Mouse (Mus musculus) heart, embryonic 11.5 days (tissue): ENCODE measurements around the gene Ndufb8. TPM values are rescaled to one million over a fixed set of nuclear protein-coding genes. Genes with fewer than 3 reads are reported as not detected.
A peak's percentile ranks its signal among the peaks of the same experiment; 100 is the strongest.

Source experiments
- ATAC-seq: fragments of 200-750 bp; cut with Nextera tagmentation; replicated peaks from 2 replicates; pipeline ENCODE4 v1.8.0; 2017; ENCODE audit warnings: moderate library complexity; ENCODE audit not compliant: insufficient number of reproducible peaks, low FRiP score, low TSS enrichment
- H3K27ac ChIP-seq: fragments of 300-500 bp; sonication (generic); 2 replicates; pipeline ENCODE4 v1.5.1; 2014; ENCODE audit warnings: mild to moderate bottlenecking, low read depth, low read length
- H3K27me3 ChIP-seq: fragments of 300-500 bp; sonication (generic); 2 replicates; pipeline ENCODE4 v1.6.1; 2014; ENCODE audit warnings: mild to moderate bottlenecking, low read length, mixed read lengths; ENCODE audit not compliant: control insufficient read depth, insufficient read depth
- H3K36me3 ChIP-seq: fragments of 300-500 bp; sonication (generic); 2 replicates; pipeline ENCODE4 v1.6.1; 2014; ENCODE audit warnings: mild to moderate bottlenecking, low read length, moderate library complexity, mixed read lengths; ENCODE audit not compliant: control insufficient read depth, insufficient read depth
- H3K4me1 ChIP-seq: fragments of 300-500 bp; sonication (generic); 2 replicates; pipeline ENCODE4 v1.6.1; 2014; ENCODE audit warnings: low read length; ENCODE audit not compliant: control insufficient read depth, insufficient read depth
- H3K4me2 ChIP-seq: fragments of 300-500 bp; sonication (generic); 2 replicates; pipeline ENCODE4 v1.6.1; 2014; ENCODE audit warnings: mild to moderate bottlenecking, moderate library complexity
- H3K4me3 ChIP-seq: fragments of 300-500 bp; sonication (generic); 2 replicates; pipeline ENCODE4 v1.5.1; 2014; ENCODE audit warnings: low read depth, low read length
- H3K9ac ChIP-seq: fragments of 300-500 bp; sonication (generic); 2 replicates; pipeline ENCODE4 v1.6.1; 2014; ENCODE audit warnings: mild to moderate bottlenecking, low read depth, low read length, moderate library complexity
- H3K9me3 ChIP-seq: fragments of 300-500 bp; sonication (generic); replicated peaks from 2 replicates; pipeline ENCODE4 v1.6.1; 2016; ENCODE audit warnings: low read length; ENCODE audit not compliant: control insufficient read depth
- WGBS: fragments of 180-500 bp; shearing (Covaris S2); extraction: QIAGEN DNeasy Blood & Tissue Kit; methylation state at CpG from one replicate; pipeline ENCODE4 v1.1.7; 2014; ENCODE audit not compliant: insufficient replicate concordance; 5-methylcytosine and 5-hydroxymethylcytosine counted together
- polyA plus RNA-seq: library from polyadenylated mRNA; unstranded; fragments of >200 nt; fragmentation: Nextera tagmentation; extraction: Ambion mirVana; gene quantifications from 2 replicates; pipeline ENCODE4 v1.2.1, GENCODE M21; 2014

Ndufb8 gene
- polyA plus RNA-seq, 1 experiment from 2014 or later = 826 TPM

- H3K27ac ChIP-seq = no peak overlapping the region
- under 1% methylated on average over 66 of the region's 66 CpGs for whole genome bisulfite sequencing
- peaks cover 10% of the 10 kb centered on the region; the same call in 1 of the 2 replicates for H3K4me1 ChIP-seq
- peak overlapping the region; percentile 97 for H3K4me2 ChIP-seq
- no peaks in the 10 kb centered on the region for H3K9me3 ChIP-seq
- H3K4me3 ChIP-seq = peak overlapping the region; percentile 56
- H3K9ac ChIP-seq = 0 out of 2 replicates have a peak overlapping the region, but pooled peaks have one; percentile 53
- no peaks in the 10 kb centered on the region for H3K36me3 ChIP-seq
- peaks cover 78% of the 10 kb centered on the region for H3K27me3 ChIP-seq
- peak; percentile 22; the same call in 1 of the 2 replicates for ATAC-seq
Observed at GRCm38 (mm10) chr19:44511451-44512231, 43.6 kb downstream of the Ndufb8 start.

- peaks cover 10% of the 10 kb centered on the region; the same call in 1 of the 2 replicates for H3K4me1 ChIP-seq
- no peak overlapping the region for H3K27ac ChIP-seq
- peak overlapping the region; percentile 97 for H3K4me2 ChIP-seq
- H3K9me3 ChIP-seq = no peaks in the 10 kb centered on the region
- H3K9ac ChIP-seq = no peak overlapping the region
- H3K27me3 ChIP-seq = peaks cover 76% of the 10 kb centered on the region
- peak overlapping the region; percentile 56; the same call in 1 of the 2 replicates for H3K4me3 ChIP-seq
- no peaks in the 10 kb centered on the region for H3K36me3 ChIP-seq
- WGBS = 5% methylated on average over 12 of the region's 12 CpGs
- ATAC-seq = no peak
Observed at GRCm38 (mm10) chr19:44510534-44511175, 44.6 kb downstream of the Ndufb8 start.

- ATAC-seq = no peak
- no peak overlapping the region for H3K9ac ChIP-seq
- no peak overlapping the region for H3K4me3 ChIP-seq
- no peak overlapping the region for H3K27ac ChIP-seq
- no peaks in the 10 kb centered on the region for H3K4me1 ChIP-seq
- no peak overlapping the region for H3K4me2 ChIP-seq
- no peaks in the 10 kb centered on the region for H3K9me3 ChIP-seq
- no peaks in the 10 kb centered on the region for H3K36me3 ChIP-seq
- peaks cover 5% of the 10 kb centered on the region; the same call in 1 of the 2 replicates for H3K27me3 ChIP-seq
- WGBS = 61% methylated on average over 4 of the region's 4 CpGs
Observed at GRCm38 (mm10) chr19:44502741-44503140, 52.5 kb downstream of the Ndufb8 start.

GRCm38 (mm10) chr19:44501925-44502324 lies 53.3 kb downstream of the Ndufb8 start:
- Histone ChIP-seq H3K36me3 (no peaks in the 10 kb centered on the region), H3K27me3 (0 out of 2 replicates have a peak, but pooled peaks cover 2% of the 10 kb centered on the region), H3K9ac (no peak overlapping the region), H3K9me3 (no peaks in the 10 kb centered on the region), H3K4me1 (no peaks in the 10 kb centered on the region), H3K27ac (no peak overlapping the region), H3K4me2 (no peak overlapping the region), H3K4me3 (no peak overlapping the region)
- 63% methylated on average over 6 of the region's 6 CpGs for WGBS
- no peak for ATAC-seq

- Histone ChIP-seq H3K4me2 (no peak overlapping the region), H3K9ac (no peak overlapping the region), H3K4me1 (no peaks in the 10 kb centered on the region), H3K4me3 (no peak overlapping the region), H3K36me3 (no peaks in the 10 kb centered on the region), H3K9me3 (no peaks in the 10 kb centered on the region), H3K27me3 (0 out of 2 replicates have a peak, but pooled peaks cover 2% of the 10 kb centered on the region), H3K27ac (no peak overlapping the region)
- no peak for ATAC-seq
- 66% methylated on average over 5 of the region's 5 CpGs for WGBS
Observed at GRCm38 (mm10) chr19:44500240-44500639, 55.0 kb downstream of the Ndufb8 start.

GRCm38 (mm10) chr19:44498936-44499335 lies 56.3 kb downstream of the Ndufb8 start:
- Histone ChIP-seq H3K27me3 (peaks cover 2% of the 10 kb centered on the region; the same call in 1 of the 2 replicates), H3K4me3 (no peak overlapping the region), H3K27ac (no peak overlapping the region), H3K36me3 (no peaks in the 10 kb centered on the region), H3K4me1 (no peaks in the 10 kb centered on the region), H3K9ac (no peak overlapping the region), H3K4me2 (no peak overlapping the region), H3K9me3 (no peaks in the 10 kb centered on the region)
- ATAC-seq = no peak
- 62% methylated on average over 6 of the region's 6 CpGs for WGBS

Other genes with a start within 250 kb of the Ndufb8 start
- gene Scd4, start 222.3 kb downstream of the Ndufb8 start, polyA plus RNA-seq = 0.11 and 0.18 TPM in 2 replicates
- gene Scd1, start 147.6 kb downstream of the Ndufb8 start, polyA plus RNA-seq = 2.1 and 2.2 TPM in 2 replicates
- not detected in 2 replicates for gene Wnt8b, start 62.0 kb downstream of the Ndufb8 start, polyA plus RNA-seq
- gene Sec31b, start 9.6 kb downstream of the Ndufb8 start, polyA plus RNA-seq = 1.1 and 1.2 TPM in 2 replicates
- gene Gm20538, start 2.6 kb downstream of the Ndufb8 start, polyA plus RNA-seq = not detected in 2 replicates
- 24.6 and 25.5 TPM in 2 replicates for gene Hif1an, start 7.4 kb upstream of the Ndufb8 start, polyA plus RNA-seq
- not detected in 2 replicates for gene Pax2, start 200.6 kb upstream of the Ndufb8 start, polyA plus RNA-seq